Mouse (Mus musculus): Measurements from ENCODE around the gene Tubal3.

Gene Tubal3

DNA sequence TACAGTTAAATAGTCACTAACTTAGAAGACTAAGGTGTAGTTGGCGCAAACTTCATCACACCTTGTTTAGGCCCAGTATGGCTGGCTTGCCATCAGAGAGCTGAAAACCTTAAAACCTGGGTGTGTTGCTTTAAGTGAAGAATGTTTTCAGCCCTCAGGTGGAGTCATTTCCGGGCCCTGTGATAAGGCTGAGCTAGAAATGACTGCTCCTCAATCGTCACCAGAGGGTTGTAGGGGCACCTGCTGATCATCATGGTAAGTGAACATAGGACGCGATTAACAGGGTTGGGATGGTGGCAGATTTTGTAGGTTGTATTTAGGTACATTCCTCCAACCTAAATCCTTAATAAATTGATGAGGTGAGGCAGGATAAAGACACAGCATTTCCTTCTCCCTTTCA is 6.4 kb downstream of the Tubal3 start:
- no peak for DNase-seq (ENCODE audit: low spot score in 2 of 2)

DNA sequence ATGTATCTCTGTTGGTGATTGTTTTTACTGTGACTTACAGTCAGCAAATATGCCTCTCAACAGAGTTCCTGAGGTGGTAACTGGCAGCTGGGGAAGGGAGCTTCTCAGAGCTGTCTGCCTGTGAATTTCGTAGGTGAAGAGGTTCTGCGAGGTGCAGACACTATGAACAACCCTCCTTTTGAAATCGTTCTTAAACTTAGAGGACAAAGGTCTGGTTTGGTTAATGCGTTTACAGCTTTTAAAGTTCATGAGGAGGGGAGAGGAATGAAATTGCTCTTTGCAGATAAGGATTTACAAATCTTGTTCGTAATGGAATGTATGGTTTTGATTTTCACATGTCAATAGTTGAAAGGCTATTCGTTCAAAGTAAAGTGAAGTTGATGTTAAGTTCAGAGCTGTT is 7.6 kb downstream of the Tubal3 start:
- DNase-seq (ENCODE audit: low spot score in 2 of 2) = no peak

DNA sequence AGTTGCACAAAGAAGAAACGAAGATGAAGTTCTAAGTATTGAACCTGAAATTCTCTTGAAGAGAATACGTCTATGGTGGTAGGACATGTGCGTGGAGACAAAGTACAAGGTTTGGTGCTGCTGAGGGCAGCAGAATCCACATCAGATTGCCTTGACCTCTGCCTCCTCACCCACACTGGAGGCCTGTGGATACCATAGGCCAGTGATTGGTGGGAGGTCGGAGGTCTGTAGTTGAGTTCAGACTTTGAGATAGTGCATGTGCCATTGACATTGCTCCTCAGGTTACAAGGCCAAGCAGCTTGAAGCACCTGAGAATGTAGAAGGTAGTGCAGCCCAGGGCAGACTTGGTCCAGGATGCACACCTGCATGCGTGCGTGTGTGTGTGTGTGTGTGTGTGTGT is 8.0 kb downstream of the Tubal3 start:
- no peak for DNase-seq (ENCODE audit: low spot score in 2 of 2)

DNA sequence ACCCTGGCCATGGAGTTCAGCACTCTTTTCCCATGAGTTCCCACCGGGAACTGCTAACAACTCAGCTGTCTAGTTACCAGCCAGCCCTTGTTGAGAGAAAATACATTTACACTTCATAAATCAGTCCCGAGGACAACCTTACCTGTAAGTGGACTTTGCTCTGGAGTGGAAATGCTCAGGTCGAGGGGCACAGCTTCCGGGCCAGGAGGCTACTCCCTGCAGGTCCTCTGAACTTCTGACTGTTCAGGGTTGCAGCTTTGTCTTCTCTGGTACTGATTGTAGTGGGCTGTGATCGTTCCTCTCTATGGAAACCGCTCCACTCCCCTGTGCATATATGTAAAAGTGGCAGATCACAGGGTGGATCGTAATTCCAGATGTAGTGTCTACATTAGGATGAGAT is 26.6 kb downstream of the Tubal3 start:
- no peak for DNase-seq (ENCODE audit: low spot score in 2 of 2)

DNA sequence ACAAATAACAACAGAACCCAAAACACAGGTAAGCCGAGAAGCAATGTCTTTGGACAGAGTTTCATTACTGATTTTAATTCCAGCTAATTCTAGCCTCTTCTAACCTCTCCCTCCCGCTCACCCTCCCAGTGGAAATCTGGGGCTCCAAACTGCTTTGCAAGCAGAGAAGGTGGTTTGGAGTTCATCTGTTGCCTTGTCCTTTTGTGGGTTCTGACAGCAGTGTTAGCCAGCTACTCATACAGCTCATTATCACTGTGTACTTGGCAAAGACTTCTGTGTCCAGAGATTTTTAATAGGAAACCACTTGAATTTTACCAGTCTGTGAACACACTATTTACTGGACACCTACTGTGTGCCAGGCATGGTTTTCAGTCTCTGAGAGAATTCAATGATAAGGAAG is 27.2 kb downstream of the Tubal3 start, which contains the start of gene Ucn3:
Gene Ucn3 (minus strand): TSS at position 101 of the 400 bp plus-strand sequence.
- no peak for DNase-seq (ENCODE audit: low spot score in 2 of 2)

DNA sequence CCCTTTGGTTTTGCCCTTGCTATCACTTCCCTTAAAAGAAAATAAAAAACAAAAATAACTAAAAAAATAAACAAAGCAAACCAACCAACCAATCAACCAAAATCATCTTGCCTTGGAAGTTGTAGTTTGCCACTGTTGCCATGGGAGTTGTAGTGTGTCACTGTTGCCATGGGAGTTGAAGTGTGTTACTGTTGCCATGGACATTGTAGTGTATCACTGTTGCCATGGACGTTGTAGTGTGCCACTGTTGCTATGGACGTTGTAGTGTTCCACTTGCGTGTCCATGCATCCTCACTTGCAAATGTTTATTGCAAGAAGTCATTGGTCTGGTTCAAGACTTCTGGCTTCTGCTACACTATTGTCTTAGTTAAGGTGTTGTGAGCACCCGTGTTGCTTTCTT is 29.2 kb downstream of the Tubal3 start:
- DNase-seq (ENCODE audit: low spot score in 2 of 2) = no peak

DNA sequence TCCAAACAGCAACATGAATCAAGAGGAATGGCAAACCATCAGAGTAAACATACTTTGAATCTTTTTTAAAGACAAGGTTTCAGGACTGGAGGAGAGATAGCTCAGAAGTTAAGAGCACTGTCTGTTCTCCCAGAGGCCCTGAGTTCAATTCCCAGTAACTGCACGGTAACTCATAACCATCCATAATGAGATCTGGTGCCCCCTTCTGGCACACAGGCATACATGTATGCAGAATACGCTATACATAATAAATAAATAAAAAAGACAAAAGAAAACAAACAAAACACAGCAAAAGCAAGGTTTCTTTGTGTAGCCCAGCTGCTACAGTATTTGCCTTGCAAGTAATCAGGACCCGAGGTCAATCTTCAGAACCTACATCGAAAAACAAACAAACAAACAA is 31.4 kb downstream of the Tubal3 start:
- no peak for DNase-seq (ENCODE audit: low spot score in 2 of 2)

DNA sequence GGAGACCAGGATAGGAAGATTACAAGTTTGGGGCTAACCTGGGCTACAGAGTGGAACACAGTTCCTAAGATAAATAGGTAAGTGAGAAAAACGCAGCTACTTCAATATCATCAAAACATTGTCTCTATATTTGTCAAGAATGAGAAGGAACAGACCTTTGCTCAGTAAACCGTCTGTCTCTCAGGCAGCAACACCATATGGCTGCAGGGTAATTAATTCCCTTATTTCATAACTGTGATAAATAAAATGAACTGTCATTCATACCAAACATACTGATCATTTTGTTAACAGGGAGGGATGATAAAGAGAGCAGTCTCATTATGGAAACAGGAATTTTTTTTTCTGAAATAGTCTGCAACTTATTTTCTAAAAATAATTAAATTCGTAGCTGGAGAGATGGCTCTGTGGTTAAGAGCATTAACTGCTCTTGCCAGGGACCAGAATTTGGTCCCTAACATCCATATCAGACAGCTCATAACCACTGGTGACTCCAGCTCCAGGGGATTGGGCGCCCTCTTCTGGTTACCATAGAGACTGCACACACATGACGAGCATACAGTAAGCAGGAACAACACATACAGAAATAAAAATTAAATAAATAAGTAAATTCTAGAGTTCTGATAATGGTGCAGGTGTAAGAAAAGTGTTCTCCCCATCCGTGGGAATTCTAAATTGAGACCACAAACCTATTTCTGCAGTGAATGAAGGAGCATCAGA is 33.3 kb downstream of the Tubal3 start:
- no peak for DNase-seq (ENCODE audit: low spot score in 2 of 2)

DNA sequence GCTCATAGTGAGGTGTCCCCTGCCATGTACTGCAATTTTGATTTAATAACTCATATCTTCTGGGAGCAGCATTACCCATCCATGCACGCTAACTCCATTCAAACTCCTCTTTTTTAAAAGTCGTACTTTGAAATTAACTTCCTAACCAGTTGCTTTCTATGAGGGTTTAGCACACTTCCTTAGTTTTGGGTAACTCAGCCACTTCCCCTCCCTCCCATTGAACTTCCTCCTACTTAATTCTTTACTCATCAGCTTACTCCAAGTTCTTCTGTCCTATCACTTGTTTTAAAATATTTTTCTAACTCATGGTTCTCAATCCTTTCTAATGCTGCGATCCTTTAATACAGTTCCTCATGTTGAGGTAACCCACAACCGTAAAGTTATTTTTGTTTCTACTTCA is 50.8 kb downstream of the Tubal3 start:
- DNase-seq (ENCODE audit: low spot score in 2 of 2) = no peak
